Mouse (Mus musculus) v-Abl transformed pro-B cells (cell line): Measurements from ENCODE around the gene Impg1.

Experiments
- in situ Hi-C, 2 experiments: fragments of 400-800 bp; cut with MboI; formaldehyde crosslinking; loops; one replicate each; pipeline ENCODE4 v1.15.1; 2025; ENCODE audit not compliant: unreplicated experiment in 2 of 2

Impg1 gene

DNA sequence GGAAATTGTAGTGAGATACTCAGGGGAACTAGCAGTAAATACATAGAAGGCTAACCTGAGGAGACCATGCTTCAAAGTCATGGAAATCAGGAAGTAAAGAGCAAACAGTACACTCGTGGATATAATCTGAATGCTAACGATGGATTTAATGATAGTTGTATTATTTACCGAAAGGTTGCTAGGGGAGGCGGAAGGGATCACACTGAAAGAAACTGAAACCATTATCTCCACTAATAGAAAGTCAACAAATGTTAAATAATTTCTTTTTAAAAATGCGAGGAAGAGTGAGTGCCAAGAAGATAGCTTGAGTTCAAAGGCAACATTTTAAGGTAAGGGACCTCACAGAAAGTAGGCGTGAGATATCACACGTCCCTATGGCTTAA is 114.0 kb downstream of the Impg1 start:
- in situ Hi-C loops, result no loop called here

DNA sequence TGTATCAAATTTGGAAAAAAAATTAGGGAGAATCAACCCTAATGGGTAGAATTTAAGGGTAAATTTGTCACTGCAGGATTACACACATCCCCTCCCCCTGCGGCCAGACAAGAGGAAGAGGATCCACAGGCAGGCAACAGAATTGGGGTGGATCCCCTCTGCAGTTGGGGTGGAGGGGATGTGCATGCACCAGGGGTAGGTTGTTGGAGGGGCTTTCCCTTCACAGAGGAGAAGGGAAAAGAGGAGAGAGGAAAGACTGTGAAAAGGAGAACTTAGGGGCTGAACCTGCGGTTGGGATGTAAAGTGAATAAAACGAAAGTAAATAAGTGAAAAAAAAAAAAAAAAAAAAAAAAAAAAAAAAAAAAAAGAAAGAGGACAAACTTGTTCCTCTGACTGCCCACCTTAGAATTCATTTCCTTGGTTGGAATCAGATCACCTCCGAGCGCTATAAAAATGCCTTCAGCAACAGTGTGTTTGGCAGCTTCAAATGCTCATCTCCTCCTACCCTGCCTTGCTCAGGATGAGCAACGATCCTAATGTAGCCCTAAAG is 120.8 kb downstream of the Impg1 start:
- in situ Hi-C loops, result no loop called here

DNA sequence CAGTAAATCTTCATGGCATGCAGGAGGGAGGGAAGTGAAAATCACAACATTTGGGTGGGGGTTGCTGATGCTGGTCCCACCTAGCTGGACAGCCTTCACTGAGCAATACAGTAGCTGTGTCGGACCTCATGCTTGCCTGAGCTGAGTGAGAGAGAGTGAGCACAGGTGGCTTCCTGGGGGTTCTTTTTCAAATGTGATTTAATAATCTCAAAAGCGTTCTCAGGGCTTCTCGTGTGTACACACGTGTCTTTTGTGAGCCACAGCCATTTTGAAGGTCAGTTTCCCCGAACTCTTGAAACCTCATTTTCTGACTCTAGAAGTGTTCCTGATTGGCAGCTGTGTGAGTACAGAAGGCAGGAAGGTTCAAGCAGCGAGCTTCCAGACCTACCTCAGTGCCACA is 122.8 kb downstream of the Impg1 start:
- in situ Hi-C loops, result no loop called here

DNA sequence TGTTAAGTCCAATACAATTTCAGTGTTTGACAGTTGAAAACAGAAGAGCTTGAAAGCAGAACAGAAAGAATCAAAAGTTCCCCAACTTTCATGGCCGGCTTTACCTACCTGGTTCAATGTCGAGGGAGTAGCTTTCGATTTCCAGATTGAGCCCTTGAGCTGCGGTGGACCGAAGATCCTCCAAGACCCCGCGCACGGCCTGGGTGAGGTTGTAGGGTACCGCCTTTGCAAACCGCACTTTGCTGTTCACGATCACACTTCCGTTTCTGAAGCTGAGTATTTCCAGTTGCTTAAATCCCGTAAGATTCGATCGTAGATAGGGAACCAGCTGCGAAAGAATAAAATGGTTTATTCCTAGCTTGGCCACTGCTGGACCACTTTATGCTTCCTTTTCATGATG is 123.5 kb downstream of the Impg1 start:
- in situ Hi-C loops, result no loop called here

DNA sequence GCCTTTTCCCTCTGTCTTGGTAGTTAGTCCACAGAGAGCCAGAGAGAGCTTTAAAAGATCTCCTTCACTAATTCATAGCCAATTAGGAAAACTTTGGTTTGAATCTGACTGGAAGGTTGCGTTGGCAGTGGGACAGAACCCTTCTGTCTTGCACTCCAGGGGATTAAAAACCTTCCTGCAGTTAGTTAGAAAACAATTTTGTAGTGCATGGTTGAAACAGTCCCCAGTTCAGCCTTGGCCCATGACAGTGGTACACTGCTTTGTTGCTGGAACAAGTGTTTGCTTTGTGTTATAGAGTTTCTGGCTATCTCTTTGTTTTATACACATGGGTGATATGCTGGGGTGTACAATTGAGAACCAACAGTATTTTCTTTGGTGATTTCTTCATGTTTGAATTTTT is 124.4 kb downstream of the Impg1 start:
- in situ Hi-C loops, result no loop called here

DNA sequence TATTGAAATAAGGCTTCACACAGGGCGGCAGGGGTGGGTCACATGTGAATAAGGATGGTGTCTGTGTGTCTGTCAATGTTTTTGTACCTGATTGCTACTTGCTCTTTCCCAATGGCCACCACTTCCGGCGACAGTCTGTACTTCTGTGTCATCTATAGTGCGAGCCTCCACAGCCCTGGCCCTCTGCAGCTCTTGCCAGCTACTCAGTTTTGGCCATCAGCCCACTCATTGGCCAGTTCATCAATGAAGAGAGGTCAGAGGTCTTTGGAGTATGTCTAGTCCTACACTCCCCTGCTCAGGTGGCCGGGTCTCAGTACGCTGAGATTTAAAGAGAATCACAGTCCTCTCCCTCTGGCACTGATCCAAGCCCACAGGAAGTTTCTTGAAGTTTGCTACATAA is 127.3 kb downstream of the Impg1 start:
- in situ Hi-C loops, result loop anchor here in 1 of 2 experiments (10.0 kb wide), 1 partner anchor 1287 kb away; no protein-coding TSS in a partner anchor

DNA sequence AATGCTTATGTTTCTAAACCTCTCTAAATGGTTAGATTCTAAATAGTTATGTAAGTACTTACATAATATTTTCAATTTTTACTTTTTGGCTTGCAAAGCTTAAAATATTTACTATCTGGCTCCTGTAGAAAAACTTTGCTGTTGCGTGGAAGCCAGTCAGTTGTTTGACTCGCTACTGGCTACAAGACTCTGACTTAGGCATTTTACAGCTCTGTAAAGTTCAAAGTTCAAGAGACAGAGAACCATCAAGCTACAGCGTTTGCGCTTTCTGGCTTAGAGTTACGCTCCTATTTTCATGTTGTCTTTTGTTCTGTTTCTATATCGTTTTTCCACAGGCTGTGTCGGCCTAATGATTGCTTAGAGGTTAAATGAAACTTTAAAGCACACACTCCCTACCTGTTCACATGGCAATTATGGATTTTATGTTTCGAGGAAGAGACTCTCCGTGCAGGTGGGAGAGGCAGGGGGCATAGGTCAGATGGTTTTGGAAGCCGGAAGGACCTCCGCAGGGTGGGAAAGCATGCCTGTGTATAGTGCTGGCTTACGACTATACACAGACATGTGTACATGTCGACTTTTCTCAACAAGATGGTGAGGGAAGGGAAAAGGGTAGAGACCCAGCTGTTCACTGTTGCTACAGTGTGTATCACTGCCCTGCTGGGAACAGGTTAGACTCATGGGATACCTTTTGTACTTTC is 129.5 kb downstream of the Impg1 start:
- in situ Hi-C loops, result loop anchor here in 1 of 2 experiments (10.0 kb wide), 1 partner anchor 1289 kb away; no protein-coding TSS in a partner anchor

DNA sequence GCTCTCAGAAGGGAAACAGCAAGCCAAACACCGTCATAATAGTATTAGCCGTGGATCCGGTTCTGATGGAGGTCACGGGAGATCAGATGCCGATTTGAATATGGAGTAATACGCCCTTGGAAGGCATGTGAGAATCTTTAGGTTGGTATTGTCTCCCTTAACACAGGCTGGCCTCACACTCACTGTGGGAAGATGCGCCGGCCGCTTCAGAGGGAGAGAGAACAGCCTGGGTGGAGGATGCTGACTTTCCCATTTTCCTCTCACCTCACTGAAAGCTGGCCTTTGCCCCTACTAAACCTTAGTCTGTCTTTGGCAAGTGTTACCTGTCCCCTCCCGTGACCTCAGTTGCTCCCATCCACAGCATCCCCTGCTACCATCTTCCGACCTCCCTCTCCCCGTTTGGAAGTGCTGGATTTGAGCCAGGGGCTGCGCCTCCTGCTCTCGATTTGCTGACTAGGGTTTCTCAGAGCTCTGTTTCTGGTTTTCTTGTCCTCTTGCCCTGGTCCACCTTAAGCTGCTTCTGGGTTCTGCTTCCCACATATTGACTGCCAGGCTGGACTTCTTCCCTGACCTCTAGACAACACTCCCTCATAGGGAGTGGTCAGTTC is 131.2 kb downstream of the Impg1 start:
- in situ Hi-C loops, result loop anchor here in 1 of 2 experiments (10.0 kb wide), 1 partner anchor 1291 kb away; no protein-coding TSS in a partner anchor

DNA sequence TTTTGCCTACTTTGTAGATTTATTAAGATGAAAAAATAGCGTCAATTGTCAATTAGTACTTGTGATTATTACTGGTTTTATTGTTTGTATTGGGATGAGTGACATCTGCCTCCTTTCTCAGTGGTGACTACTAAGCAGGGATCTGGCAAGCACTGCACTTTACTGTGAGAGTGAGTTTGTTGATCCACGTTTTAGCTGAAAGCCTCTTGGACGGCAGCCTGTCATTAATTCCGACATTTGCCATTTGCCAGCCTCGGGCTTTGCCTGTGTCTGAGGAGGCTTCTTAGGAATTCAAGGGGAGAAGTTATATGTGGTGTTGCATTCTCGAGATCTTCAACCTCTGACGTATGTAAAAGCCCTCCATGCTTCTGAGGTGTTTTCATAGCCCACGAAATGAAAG is 131.8 kb downstream of the Impg1 start:
- in situ Hi-C loops, result loop anchor here in 1 of 2 experiments (10.0 kb wide), 1 partner anchor 1291 kb away; no protein-coding TSS in a partner anchor

DNA sequence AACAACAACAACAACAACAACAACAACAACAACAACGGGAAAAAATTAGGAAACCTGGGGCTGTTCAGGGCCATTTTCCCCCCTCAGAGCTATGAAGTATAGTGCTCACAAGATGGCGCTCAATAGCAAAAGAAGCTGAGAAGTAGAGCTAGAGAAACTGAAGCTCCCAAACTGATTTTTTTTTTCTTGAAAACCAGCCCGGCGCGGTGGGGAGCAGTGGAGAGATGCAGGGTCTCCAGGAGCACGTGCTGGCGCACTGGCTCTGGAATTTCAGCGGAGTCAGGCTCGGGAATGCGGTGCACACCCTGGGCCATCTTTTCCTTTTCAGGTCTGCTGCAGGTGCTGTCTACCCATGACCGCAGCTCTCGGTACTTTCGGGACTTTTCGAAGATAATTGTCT is 133.1 kb downstream of the Impg1 start:
- in situ Hi-C loops, result loop anchor here in 1 of 2 experiments (10.0 kb wide), 1 partner anchor 1293 kb away; no protein-coding TSS in a partner anchor

DNA sequence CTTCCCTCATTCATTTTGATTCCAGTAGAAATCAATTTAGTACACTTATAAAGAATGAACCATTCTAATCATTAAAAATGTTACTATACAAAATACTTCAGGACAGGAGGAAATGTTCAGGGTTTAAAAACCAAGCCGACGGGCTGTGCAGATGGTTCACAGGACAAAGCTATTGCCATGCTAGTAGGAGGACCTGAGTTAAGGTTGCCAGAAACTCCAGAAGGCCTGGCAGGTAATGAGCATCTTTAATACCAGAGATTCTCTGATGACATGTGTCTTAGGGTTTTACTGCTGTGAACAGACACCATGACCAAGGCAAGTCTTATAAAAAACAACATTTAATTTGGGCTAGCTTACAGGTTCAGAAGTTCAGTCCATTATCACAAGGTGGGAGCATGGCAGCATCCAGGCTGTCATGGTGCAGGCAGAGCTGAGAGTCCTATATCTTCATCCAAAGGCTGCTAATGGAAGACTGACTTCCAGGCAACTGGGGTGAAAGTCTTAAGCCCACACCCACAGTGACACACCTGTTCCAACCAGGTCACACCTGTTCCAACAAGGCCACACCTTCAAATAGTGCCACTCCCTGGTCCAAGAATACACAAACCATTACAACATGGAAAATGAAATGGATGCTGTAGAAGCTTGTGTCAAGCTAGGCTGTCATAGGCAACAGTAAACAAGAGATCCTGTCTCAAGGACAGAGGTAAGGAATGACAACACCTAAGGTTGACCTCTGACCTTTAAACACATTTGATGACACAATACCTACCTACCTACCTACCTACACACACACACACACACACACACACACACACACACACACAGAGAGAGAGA is 144.0 kb downstream of the Impg1 start:
- in situ Hi-C loops, result loop anchor here in 1 of 2 experiments (25.0 kb wide), 1 partner anchor 1316 kb away; the partner anchor contains the start of gene Htr1b

DNA sequence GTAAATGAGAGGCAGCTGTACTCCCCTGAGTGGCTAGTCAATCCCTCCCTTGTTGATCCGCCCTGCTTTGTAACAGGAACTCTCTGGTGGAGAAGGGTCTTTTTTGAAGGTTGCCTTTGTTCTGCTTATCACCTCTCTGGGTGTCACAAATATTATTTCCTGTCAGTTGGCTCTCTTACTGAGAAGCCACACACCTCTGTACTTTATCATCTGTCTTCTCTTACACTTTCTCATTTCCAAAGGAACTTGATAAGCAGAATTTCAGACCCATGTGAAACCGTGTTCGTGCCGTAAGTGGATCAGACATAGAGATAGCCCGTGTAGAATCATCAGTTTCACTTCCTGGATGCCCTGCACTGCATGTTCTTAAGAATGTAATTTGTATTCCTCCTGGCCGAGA is 147.3 kb downstream of the Impg1 start:
- in situ Hi-C loops, result loop anchor here in 1 of 2 experiments (25.0 kb wide), 1 partner anchor 1319 kb away; the partner anchor contains the start of gene Htr1b

DNA sequence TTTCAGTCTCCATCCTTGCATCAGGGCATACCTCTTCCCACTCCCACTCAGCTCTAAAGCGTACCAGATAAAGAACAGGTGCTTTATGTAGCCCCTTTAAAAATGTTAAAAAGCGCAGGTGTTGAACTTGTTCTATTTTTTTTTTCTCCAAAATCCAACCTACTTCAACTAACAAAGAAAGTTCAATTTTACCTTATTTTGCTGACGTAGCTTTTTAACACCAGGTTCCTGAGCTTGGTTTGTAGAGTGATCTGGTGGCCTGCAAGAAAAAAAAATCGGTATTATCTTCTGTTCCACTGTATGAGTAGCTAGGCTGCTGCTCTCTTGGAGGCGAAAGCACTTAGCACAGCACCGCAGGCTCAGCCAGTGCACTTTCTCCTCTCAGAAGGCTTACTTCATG is 149.4 kb downstream of the Impg1 start:
- in situ Hi-C loops, result loop anchor here in 1 of 2 experiments (25.0 kb wide), 1 partner anchor 1321 kb away; the partner anchor contains the start of gene Htr1b

DNA sequence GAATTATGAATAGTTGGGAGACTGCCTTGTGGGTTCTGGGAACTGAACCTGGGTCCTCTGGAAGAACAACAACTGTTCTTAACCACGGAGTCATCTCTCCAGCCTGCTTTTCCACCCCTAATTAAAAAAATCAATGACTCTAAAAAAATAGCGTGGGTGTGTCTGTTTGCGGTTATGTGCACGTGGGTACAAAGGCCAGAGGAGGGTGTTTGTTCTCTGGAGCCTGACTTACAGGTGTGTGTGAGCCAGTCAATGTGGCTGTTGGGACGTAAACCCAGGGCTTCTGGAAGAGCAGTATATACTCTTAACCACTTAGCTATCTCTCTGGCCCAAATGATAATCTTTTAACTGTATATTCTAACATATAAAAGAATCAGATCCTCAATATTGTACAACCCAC is 151.7 kb downstream of the Impg1 start:
- in situ Hi-C loops, result loop anchor here in 1 of 2 experiments (25.0 kb wide), 1 partner anchor 1324 kb away; the partner anchor contains the start of gene Htr1b

DNA sequence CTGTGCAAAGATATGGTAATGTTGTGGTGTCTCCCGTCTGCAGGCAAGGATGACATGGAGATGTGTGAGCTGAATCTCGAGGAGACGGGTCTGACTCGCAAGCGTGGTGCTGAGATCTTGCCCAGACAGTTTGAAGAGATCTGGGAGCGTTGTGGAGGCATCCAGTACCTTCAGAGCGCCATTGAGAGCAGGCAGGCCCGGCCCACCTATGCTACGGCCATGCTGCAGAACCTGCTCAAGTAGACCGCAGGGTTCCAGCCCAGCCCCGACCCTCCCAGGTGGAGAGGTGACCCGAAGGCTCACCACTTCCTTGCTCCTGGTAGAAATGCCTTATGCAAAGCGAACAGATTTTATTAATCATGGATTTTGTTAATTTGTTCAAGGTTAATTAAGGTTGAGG is 157.7 kb downstream of the Impg1 start:
- in situ Hi-C loops, result loop anchor here in 1 of 2 experiments (25.0 kb wide), 1 partner anchor 1330 kb away; the partner anchor contains the start of gene Htr1b

DNA sequence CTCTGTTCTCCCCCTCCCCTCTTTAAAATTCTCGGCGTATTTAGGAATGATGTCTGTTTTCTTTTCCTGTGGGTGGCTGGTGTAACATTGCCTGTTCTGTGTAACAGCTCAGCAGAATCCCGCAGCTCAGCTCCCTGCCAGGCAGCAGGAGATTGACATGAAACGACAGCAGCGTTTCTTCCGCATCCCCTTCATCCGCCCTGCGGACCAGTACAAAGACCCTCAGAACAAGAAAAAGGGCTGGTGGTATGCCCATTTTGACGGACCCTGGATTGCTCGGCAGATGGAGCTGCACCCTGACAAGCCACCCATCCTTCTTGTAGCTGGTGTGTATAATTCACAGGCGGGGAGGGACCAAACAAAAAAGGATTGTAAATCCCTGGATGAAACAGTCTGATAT is 158.4 kb downstream of the Impg1 start:
- in situ Hi-C loops, result loop anchor here in 1 of 2 experiments (25.0 kb wide), 1 partner anchor 1330 kb away; the partner anchor contains the start of gene Htr1b

DNA sequence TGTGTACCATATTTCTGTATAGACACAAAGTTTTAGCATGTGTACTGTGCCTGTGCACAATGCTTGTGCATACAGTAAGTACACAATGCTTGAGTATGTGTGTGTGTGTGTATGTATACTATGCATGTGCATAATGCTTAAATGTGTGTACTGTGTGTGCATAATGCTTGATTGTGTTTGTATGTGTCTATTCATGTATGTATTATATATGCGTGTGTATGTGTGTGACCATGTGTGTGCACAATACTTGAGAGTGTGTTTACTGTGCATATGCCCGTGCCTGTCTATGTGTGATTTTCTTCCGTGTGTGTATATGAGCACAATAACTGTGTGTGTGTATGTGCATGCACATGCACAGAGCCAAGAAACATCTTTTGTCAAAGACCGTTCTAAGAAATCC is 158.9 kb downstream of the Impg1 start:
- in situ Hi-C loops, result loop anchor here in 1 of 2 experiments (25.0 kb wide), 1 partner anchor 1331 kb away; the partner anchor contains the start of gene Htr1b

DNA sequence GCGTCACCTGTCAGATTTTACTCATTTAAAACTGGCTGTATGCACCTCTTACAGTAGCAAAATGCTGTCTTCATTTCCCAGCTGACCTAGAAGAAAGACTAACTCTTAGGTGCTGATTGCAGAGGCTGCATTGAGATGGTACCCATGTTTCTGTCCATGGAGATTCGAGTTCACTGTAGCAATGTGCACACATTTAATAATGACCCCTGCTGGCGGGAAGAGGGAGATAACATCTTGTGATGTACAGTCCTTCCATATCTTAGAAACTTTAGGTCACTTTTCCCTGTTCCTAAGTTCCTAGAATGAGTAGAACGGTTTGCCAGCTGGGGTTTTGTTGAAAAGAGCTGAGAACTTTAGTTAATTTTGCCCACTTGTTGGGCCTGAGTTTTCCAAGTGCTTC is 161.8 kb downstream of the Impg1 start:
- in situ Hi-C loops, result loop anchor here in 1 of 2 experiments (25.0 kb wide), 1 partner anchor 1334 kb away; the partner anchor contains the start of gene Htr1b

DNA sequence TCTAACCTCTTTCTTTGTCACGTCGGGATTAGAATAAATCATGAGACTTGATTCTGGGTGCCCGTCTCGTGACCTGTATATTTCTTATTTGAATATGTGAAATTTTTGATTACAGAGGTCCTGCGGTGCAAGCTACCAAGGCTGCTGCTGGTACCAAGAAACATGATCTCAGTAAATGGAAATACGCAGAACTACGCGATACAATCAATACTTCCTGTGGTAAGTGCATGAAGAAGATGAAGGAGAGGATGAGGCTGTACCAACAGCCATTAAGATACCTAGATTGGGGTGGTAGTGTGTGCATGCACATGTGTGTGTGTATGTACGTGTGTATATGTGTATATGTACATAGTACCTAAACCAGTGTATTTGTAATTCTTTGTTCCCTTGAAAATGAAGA is 166.2 kb downstream of the Impg1 start:
- in situ Hi-C loops, result no loop called here

DNA sequence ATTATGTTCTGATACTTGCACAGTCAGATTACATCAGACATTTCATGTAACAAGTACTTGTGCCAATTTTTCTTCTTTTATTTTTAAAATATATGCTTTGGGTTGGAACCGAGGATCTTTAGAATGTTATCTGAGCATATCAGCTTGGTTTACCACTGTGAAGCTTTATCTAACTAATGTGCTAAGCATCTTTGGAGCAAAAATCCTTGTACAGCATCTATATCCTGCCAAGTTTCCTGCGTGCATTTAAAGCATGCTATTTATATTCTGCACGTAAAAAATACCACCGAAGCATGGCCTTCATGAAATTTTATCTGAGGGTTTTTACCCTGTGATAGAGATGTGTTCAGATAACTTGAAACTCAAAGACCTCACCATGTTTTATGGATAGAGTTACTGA is 169.2 kb downstream of the Impg1 start:
- in situ Hi-C loops, result no loop called here
